Mouse (Mus musculus) kidney, postnatal 36 days (tissue): ENCODE data around the gene Cux1.

Source experiments
- DNase-seq, 2 experiments: peaks; one replicate each; pipeline ENCODE4 v3.0.0; 2021 to 2022; ENCODE audit warnings: mixed read lengths in 2 of 2

The Cux1 gene

DNA sequence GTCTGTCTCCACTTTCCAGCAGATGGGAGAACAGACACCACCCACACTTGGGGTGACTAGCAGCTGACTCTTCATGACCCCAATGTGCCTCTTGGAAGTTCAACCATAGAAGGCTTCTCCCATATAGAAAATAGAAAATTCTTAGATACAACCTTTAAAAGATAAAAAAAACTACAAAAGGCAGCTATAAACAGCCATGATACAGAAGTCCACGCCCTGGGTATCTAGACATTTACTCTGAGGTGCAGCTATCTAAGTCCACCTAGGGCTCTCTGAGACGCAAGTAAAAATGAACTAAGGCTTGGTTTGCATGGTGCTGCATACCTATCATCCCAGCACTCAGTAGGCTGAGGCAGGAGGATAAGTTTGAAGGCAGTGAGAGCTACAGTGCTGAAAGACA lies 144.3 kb downstream of the Cux1 start:
- DNase-seq: no peak

DNA sequence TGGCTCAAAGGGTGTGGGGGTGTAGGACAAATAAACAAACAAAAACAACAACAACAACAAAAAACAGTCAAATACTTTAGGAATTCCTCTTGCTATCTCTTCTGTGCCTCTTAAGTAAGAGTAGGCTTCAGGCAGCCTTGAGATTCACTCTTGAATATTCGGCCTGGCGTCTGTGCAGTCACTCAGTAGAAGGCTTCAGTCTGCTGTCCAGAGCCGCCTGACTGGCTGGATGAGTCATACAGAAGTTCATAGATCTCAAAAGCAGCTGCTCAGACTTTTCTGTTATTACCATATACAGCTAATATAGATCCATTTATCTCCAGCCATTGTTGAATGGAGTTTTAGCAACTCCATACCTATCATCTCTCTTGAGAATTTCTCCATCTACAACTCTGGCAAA lies 145.4 kb downstream of the Cux1 start:
- DNase-seq: no peak

DNA sequence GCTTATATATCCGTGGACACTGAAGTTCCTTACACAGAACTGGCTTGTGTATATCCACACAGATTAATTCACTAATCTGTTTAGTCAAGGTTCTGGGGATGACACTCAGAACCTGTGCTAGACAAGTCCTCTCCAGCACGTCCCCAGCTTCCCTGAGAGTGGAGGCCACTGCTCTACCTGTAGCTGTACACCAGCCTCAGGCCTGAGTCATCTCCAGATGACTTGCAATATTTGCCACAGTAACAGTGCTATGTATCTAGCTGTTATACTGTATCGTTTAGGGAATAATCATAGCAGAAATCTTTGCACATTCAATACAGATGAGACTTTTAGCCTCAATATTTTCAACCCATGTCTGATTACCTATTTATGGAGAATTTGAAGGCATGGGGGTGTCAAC lies 146.0 kb downstream of the Cux1 start:
- DNase-seq: no peak

DNA sequence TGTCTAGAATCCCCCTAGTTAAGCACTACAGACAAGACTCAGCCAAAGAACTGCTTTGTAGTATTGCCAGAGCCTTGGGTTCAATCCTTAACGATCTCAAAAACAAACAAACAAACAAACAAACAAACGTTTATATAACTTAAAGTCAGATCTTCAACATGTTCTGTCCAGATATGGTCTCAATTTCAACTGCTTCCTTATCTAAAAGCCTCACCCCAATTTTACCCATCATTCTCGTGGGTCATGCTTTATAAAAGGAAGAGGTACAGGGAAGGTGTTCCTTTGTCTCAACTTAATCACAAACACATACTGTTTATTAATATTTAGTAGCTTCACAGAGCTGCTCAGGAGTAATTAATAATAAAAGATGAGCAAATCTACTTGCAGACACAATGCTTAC lies 146.9 kb downstream of the Cux1 start:
- DNase-seq: no peak

DNA sequence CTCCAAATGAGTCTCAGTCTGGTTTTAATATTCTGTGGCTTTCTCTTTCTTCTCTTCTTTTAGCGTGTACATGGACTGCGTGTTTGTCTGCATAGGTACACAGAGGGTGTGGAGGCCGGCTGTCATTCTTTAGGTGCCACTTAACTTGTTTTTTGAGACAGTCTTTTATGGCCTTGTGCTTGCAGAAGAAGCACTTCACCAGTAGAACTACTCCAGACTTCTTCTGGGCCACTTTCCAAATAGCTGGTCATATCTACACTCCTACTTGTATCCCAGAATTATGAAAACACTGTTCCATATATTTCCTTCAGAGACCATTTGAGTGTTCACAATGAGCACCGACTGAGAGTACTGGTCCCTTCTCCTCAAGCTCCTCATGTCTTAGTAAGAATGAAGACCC lies 149.4 kb downstream of the Cux1 start:
- DNase-seq: no peak

DNA sequence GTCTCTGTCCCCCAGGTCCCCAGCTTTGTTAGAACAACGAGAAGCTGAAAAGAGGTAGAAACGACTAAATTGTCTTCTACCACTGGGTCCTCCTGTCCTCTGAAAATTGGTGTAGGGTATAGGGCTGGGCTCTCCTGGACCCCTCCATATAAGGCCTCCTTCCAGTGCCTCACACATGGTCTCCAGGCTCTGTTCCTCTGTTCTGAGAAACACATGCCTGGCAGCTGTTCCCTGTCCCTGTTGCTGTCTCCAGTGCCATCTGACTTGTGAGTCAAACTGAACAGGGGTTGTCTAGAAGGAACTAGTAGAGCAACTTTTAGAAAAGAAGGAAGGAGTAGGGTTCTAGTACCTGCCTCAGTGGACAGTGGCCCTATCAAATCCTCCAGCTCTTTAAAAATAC lies 152.8 kb downstream of the Cux1 start:
- DNase-seq: no peak

DNA sequence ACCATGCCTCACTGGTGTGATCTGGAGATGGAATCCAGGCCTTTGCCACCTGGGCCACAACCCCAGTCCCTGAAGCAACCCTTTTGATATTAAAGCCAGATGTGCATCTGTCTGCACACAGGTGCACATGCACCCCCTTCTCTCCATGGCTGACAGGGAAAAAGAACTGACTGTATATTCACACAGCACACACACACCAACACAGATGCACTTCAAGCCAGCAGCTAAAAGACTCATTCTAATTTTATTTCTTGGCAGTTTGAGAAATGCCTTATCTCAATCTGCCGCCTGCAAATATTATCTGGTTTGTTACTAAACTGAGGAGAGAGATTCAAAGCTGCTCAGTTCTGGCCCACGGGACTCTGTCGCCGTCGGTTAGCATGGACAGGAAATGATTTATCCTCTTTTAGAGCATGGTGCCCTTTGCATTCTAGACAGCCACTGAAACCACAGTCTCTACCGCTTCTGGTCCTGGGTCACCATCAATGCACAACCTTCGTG lies 156.6 kb downstream of the Cux1 start:
- DNase-seq: no peak

DNA sequence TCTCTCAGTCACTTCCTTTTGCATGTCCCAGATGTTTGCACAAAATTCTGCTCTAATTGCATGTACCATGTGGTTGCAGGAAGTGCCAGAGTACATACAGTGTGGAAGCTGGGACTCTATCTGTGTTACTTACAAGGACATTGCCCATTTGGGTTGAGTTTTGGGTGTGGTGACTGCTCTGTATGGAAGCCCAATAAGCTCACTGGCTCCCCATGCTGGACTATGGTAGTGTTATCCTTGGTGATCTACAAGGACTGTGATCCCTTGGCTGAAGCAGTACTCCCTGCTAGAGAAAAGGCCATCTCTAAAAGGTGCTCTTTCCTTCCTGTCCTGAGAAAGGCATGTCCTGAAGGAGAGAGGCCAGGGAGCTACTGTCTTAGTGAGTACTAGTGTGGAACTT lies 160.9 kb downstream of the Cux1 start:
- no peak for DNase-seq

DNA sequence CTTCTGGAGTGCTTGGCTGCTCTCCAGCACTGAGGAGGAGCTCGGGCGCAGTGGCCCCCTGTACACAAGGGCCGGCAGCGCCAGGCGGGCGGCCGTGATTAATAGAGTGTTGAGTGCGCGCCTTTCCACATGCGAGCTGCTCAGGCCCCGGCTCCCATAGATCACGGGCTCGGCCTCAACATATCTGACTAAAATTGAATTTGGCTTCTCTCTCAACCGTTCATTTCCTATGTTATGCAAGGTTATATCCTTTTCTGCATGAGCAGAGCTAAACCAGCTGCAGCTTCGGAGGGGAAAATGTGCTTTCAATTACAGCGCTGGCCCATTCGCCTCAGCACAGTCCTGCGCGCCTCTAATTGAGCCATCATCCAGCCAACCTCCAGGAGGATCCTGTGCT lies 163.7 kb downstream of the Cux1 start:
- DNase-seq: peak; percentile 69 to 80

DNA sequence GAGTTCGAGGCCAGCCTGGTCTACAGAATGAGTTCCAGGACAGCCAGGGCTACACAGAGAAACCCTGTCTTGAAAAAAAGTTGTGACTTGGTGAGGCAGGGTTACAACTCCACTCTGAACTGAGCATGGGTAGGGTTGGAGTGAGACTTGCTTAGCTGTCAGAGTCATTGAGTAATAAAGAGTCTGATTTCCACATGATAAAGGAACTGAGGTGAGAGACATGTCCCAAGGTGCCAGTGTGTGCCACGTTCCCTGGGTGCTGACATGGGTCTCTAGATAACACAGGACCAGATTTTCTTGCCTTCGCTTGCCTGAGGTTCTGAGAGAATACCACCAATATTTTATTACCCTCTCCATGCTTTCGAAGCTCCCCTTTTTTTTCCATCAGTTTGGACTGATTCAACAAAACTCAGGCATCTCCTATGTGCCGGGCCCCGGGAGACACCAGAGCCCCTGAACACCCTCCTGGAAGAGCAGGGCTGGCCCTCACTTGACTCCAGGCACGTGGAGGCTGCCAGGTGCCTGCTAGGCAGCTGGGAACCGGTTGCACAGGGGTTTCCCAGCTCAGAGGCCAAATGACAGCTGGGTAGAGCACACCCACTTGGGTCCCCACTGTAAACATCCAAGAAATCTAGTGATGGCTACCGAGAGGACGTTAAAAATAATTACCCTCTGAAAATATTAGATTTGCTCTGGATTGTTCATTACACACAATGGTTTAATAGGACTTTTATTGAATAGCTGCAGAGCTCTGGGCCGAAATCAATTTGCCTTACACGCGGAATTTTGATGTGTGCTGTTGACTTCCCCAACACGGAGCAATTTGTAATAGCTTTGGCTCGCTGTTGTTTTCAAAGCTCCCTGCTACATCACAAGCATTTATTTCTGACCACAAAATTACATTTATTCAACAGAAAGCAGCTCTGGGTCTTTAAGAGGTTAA lies 164.4 kb downstream of the Cux1 start:
- no peak for DNase-seq

DNA sequence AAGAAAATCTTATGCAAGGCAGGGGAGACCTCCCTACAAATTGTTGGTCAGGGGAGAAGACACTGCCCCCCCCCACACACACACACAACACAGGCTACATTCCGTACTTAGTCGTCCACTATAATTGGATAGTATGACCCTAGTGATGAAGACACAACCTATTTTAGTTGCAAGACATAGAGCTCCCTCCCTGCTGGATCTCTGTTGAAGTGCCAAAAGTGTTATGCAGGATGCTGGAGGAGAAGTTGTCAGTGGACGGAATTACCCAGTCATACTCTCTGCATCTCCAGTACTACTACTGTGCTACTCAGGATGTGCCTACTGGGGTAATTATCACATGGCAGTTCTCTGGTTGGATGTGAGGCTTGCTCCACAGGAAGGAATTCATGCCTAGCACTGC lies 168.6 kb downstream of the Cux1 start:
- DNase-seq: no peak

DNA sequence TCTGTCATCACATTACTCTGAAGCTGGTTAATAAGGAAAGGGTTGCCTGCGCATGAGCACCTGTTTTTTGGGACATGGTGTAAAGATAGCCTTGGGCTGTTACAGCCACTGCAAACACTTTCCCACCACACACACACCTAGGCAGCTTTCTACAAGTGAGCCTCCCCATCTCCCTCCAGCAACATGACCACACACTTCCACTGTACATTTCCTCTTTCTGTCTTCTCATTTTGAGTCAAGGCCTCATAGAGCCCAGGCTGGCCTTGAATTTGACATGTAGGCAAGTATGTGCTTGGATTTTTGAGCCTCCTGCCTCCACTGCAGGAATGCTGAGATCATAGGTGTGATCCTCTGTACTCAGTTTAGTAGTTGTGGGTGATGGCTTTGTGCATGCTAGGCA lies 170.6 kb downstream of the Cux1 start:
- no peak for DNase-seq

DNA sequence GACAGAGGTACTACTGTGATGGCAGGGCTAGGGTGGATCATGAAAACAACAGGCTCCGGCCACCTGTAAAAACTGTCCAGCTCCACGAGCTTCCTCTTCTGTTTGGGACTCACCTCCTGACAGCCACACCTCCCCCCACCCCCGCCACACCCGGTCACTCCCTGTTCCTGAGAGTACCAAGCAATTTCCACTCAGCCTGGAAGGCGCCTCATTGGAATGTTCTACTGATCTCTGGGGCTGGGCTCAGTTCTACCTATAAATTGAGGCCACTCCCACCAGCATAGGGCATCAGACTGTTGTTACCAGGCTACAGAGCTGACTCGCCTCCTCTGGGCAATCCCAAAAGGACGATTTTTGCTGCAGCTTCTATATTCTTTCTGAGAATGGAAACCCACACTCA lies 171.0 kb downstream of the Cux1 start:
- DNase-seq: peak; percentile 22 to 38

DNA sequence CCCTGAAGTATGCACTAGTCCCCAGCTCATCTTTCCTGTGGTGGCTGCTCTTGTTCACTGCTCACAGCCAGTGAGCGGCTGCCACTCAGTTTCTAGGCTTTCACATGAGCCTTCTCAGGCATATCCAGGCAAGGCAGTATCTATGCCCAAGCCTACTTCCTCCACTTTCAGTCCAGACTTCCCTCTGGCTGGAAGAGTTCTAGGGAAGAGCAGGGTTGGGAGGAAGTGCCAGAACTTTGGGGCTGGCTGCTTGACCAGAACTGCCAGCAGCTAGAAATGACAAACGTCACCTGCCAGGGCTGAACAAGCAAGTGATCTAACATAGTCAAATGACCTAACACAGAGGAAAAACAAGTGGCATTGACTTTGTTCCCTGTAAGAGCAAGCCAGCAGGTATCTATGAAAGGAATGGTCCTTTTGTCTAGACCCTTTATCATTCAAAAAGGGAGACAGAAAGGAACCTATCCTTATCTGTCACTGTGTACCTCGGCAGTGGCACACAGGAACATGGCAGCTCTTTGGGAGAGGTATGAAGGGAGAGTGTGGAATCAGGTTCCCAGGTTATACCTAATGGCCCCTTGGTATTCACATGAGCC lies 171.6 kb downstream of the Cux1 start:
- DNase-seq: peak in 1 of 2 experiments; percentile 19

DNA sequence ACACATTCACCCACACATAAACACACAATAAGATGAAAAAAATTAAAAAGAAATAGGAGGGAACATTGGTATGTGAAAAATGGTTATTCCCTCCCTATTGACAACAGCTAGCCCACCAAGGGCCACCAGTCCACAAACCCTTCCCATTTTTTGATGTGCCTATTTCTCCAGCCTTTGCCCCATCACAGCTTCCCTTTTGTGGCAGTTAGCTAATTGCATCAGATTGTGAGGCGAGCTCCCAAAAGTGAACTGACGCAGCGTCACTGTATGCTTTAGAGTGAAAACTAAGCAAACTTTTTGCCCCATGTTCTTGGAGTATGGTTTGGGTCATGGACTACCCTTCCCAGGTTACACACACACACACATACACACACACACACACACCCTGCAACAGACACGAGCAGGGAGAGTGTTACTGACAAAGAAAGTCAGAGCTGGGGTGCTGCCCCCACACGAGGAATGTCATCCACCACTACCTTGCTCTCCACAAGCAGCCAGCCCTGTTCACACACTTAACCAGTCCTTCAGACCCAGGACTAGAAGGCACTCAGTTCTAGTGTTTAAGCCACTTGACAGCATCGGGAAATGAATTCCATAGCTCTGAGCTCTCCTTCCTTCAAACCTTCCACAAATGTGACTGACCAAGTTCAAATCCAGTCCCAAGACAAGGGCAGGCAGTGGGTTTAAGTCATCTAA lies 172.6 kb downstream of the Cux1 start:
- no peak for DNase-seq

DNA sequence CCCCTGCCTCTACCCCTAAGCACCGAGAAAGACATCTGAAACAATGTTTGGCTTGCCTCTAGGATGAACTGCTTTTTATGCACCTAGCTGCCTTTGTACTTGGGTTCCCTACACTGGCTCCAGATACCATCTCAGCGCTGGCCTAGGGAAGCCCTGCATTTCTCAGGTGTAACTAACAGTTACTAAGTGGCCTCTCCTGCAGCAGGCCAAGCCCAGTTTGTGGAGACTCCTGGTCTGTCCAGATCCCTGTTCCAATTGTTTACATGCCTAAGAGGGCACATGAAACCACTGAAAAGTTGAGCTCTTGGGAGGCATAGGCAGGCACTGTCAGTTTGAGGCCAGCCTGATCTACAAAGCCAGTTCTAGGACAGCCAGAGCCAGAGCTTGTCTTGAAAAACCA lies 173.7 kb downstream of the Cux1 start:
- DNase-seq: no peak

DNA sequence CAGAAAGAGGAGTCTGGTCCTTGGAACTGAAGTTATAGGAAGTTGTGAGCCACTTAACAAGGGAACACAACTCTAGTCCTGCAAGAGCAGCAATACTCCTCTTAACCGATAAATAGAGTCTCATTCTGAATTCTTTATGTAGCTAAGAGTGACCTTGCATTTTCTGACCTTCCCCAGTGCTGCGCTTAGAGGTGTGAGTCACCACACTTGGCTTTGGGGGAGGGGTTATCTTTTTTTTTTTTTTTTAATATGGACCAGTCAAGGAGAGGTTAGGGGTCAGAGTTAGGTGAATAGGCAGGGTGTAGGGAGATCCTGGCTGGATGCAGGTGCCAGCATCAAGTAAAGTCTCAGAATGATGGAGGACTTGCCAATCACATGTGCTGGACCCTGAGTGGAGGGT lies 180.5 kb downstream of the Cux1 start:
- DNase-seq: no peak

DNA sequence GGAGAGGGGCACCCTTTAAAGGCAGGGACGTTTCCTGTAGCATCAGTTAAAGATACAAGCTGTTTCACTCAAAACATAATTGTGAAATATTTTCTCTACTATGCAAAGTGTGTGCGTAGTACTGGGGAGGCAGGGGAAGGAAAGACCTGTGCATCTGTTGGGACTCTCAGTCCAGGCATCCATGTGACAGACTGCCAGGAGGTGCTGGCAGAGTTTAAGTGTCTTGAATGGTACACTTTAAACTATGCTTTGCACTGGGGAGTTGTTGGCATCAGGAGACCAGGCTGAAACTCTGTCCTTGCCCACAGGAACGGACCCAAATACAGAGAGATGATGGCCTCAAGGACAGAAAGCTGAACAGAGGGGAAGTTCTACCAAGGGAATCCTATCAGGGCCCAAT lies 182.1 kb downstream of the Cux1 start:
- DNase-seq: no peak

DNA sequence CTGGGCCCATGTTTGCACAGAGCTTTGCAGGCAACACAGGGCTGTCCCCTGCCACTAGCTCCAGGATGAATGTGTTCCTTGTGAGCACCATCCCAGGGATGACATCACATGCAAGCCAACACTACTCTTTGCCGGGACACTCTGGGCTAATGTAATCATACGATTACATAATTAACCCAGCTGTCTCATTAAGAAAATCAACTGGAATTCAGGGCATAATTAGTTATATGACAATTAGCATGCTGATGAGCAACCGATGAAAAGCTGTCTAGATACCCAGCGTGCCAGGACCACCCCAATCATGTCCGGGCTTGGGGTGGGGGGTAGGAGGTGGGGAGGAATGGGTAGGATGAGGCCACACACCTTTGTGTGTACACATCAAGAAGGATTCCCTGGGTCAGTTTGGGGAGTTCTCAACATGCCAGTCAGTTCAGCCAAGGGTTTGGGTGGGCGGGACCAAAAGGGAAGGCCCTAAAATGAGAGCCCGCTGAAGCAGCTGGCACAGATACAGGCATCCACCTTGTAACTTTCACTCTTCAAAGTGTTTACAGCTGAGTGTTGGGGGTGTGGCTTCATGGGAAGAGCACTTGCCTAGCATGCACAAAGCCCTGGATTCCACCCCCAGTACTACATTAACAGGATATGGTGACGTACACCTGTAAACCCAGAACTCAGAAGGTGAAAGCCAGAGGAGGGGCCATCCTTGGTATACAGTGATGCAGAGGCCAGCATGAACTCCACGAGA lies 184.9 kb downstream of the Cux1 start:
- DNase-seq: no peak

DNA sequence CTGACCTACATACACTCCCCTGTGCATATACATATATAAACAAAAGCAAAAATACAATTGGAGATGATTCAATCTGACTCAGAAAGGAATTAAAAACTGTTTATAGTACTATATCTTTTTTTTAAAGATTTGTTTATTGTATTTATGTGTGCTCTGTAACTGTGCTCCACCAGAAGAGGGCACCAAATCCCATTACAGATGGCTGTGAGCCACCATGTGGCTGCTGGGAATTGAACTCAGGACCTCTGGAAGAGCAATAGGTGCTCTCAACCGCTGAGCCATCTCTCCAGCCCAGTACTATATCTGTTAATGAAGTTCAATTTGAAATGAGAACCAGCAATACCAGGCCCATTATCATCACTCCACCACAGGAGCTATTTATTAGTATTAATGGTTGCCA lies 187.9 kb downstream of the Cux1 start:
- DNase-seq: no peak

DNA sequence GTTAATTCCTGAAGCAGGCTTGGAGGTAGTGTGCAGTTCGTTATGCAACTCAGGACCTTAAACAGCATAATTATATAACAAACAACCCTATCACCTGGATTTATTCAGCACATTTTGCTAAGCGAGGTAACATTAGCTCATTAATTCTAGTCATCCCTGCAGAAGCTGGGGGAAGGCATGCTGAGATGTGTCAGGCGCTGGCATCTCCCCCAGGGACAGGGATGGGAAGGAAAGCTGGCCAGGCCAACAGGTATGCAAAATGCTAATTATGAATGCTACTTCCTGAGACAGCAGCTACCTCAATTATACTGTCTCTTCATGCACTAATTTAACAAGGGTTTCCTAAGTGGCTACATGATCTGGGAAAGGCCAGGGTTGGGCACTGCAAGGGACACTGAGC lies 190.2 kb downstream of the Cux1 start:
- no peak for DNase-seq

DNA sequence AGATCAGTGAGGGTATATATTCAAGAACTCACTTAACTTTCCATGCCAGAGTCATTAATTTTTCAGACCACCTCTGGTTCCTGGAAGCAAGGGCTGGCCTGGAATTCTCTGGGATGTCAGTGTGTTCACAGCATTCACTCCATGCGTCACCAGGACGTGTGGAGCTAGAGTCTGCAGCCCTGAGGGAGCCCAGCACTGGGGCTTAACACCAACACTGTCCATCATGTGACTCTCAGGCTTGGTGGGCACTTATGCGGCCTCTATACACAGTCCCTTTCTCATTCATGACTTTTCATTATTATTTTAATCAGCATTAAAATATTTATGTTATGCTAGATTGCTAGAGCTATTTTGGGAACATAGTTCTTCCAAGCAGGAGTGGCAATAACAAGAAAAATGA lies 191.9 kb downstream of the Cux1 start:
- DNase-seq: no peak

DNA sequence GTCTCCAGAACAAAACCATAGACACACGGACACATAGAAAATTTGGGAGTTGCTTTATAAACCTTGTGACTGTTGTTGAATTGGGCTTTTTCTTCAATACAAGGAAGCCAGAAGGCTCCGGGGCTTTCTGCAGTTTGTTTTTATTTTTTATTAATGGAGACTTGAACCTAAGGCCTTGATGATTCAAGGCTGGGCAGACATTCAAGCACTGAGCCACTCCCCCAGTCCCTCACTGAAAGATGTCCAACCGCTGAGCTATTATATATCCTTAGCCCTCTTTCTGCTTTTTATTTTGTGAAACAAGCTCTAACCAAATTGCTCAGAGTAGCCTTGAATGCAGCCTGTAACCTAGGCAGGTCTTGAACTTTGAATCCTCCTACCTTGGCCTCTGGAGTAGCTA lies 195.0 kb downstream of the Cux1 start:
- no peak for DNase-seq
